Mouse (Mus musculus): ENCODE results near the gene Galm.

Gene Galm

GRCm38 (mm10) chr17:80128476-80128990 lies 1.3 kb downstream of the Galm start:
- no peak for DNase-seq (ENCODE audit: extremely low spot score, low spot score)

- no peak for DNase-seq (ENCODE audit: extremely low spot score, low spot score)
Observed at GRCm38 (mm10) chr17:80129387-80129786, 2.1 kb downstream of the Galm start.

- DNase-seq (ENCODE audit: extremely low spot score, low spot score), result no peak
Observed at GRCm38 (mm10) chr17:80130718-80131430, 3.6 kb downstream of the Galm start.

GRCm38 (mm10) chr17:80131431-80131766 lies 4.1 kb downstream of the Galm start:
- DNase-seq (ENCODE audit: extremely low spot score, low spot score), result no peak

GRCm38 (mm10) chr17:80131838-80132237 lies 4.6 kb downstream of the Galm start:
- no peak for DNase-seq (ENCODE audit: extremely low spot score, low spot score)

- no peak for DNase-seq (ENCODE audit: extremely low spot score, low spot score)
Observed at GRCm38 (mm10) chr17:80132502-80132901, 5.2 kb downstream of the Galm start.

GRCm38 (mm10) chr17:80138434-80139162 lies 11.3 kb downstream of the Galm start:
- DNase-seq (ENCODE audit: extremely low spot score, low spot score), result no peak

- DNase-seq (ENCODE audit: extremely low spot score, low spot score), result no peak
Observed at GRCm38 (mm10) chr17:80139753-80140444, 12.6 kb downstream of the Galm start.

GRCm38 (mm10) chr17:80143478-80144232 lies 16.4 kb downstream of the Galm start:
- no peak for DNase-seq (ENCODE audit: extremely low spot score, low spot score)

GRCm38 (mm10) chr17:80145210-80145609 lies 17.9 kb downstream of the Galm start:
- DNase-seq (ENCODE audit: extremely low spot score, low spot score), result no peak

- no peak for DNase-seq (ENCODE audit: extremely low spot score, low spot score)
Observed at GRCm38 (mm10) chr17:80145771-80146170, 18.5 kb downstream of the Galm start.

GRCm38 (mm10) chr17:80148053-80148994 lies 21.1 kb downstream of the Galm start:
- DNase-seq (ENCODE audit: extremely low spot score, low spot score), result no peak

- no peak for DNase-seq (ENCODE audit: extremely low spot score, low spot score)
Observed at GRCm38 (mm10) chr17:80148995-80149388, 21.7 kb downstream of the Galm start.

- DNase-seq (ENCODE audit: extremely low spot score, low spot score), result no peak
Observed at GRCm38 (mm10) chr17:80151353-80151752, 24.1 kb downstream of the Galm start.

GRCm38 (mm10) chr17:80152767-80153630 lies 25.7 kb downstream of the Galm start:
- DNase-seq (ENCODE audit: extremely low spot score, low spot score), result no peak

GRCm38 (mm10) chr17:80153631-80154030 lies 26.4 kb downstream of the Galm start:
- DNase-seq (ENCODE audit: extremely low spot score, low spot score), result no peak

- no peak for DNase-seq (ENCODE audit: extremely low spot score, low spot score)
Observed at GRCm38 (mm10) chr17:80156905-80157304, 29.6 kb downstream of the Galm start.

- no peak for DNase-seq (ENCODE audit: extremely low spot score, low spot score)
Observed at GRCm38 (mm10) chr17:80157489-80157888, 30.2 kb downstream of the Galm start.

GRCm38 (mm10) chr17:80160454-80160853 lies 33.2 kb downstream of the Galm start:
- DNase-seq (ENCODE audit: extremely low spot score, low spot score), result no peak
